Mouse (Mus musculus) lung, adult 2 months (tissue): ENCODE results near the gene Cenph.

ENCODE experiments used
- CTCF ChIP-seq: fragments of 200-500 bp; IDR thresholded peaks from 2 replicates; pipeline ENCODE4 v1.5.1; 2011; ENCODE audit warnings: mild to moderate bottlenecking, low read length, control low read depth; ENCODE audit not compliant: insufficient read depth
- POLR2A ChIP-seq: fragments of 200-500 bp; IDR thresholded peaks from 2 replicates; pipeline ENCODE4 v1.6.1; 2011; ENCODE audit warnings: low read depth, mild to moderate bottlenecking, control low read depth, low read length, borderline replicate concordance; ENCODE audit errors: extremely low read depth

GRCm38 (mm10) chr13:100755329-100755728, 20.4 kb downstream of the Cenph start:
- TF ChIP-seq CTCF = no peak
- no peak for TF ChIP-seq POLR2A
